Mouse (Mus musculus) liver, adult 10 weeks (tissue): Measurements from ENCODE around the gene Tuba1b. TPM values are rescaled to one million over a fixed set of nuclear protein-coding genes. Genes with fewer than 3 reads are reported as not detected.

Experiments
- polyA plus RNA-seq: library from polyadenylated mRNA; stranded (reverse); fragments of 350-450 nt; fragmentation: Illumina TruSeq; extraction: RNeasy Lipid Tissue Mini Kit (QIAGEN cat#74804); gene quantifications from one replicate; pipeline ENCODE4 v1.2.3, GENCODE M21; 2014; ENCODE audit warnings: low read depth, low replicate concordance

Tuba1b gene
- polyA plus RNA-seq: 10.7 TPM

GRCm38 (mm10) chr15:98934217-98934839 lies at the start of gene Tuba1b:
Gene Tuba1b (minus strand): TSS chr15:98934565.

GRCm38 (mm10) chr15:98953401-98954356 lies 19.3 kb upstream of the Tuba1b start, which contains the start of the genes Gm49450 and Tuba1a:
Gene Gm49450 (minus strand): TSS chr15:98953551.
Gene Tuba1a (minus strand): TSS chr15:98953703.

GRCm38 (mm10) chr15:98917538-98918498 lies 16.5 kb downstream of the Tuba1b start, which contains the start of gene Lmbr1l:
Gene Lmbr1l (minus strand): TSS chr15:98918231.

GRCm38 (mm10) chr15:98897928-98898800 lies 36.2 kb downstream of the Tuba1b start, which contains the start of gene Dhh:
Gene Dhh (minus strand): TSS chr15:98898540.

GRCm38 (mm10) chr15:98893940-98894745 lies 40.2 kb downstream of the Tuba1b start, which contains the start of gene Rhebl1:
Gene Rhebl1 (minus strand): TSS chr15:98894540.

Other genes starting within 250 kb of the Tuba1b start
- gene Ccdc65, start 226.4 kb downstream of the Tuba1b start, polyA plus RNA-seq: not detected
- gene Fkbp11, start 206.4 kb downstream of the Tuba1b start, polyA plus RNA-seq: 1.7 TPM
- 14.6 TPM for gene Arf3, start 171.4 kb downstream of the Tuba1b start, polyA plus RNA-seq
- gene Wnt10b, start 156.4 kb downstream of the Tuba1b start, polyA plus RNA-seq: not detected
- not detected for gene Wnt1, start 144.7 kb downstream of the Tuba1b start, polyA plus RNA-seq
- not detected for gene Ddn, start 125.1 kb downstream of the Tuba1b start, polyA plus RNA-seq
- gene Prkag1, start 103.0 kb downstream of the Tuba1b start, polyA plus RNA-seq: 28.5 TPM
- gene Kmt2d, start 63.4 kb downstream of the Tuba1b start, polyA plus RNA-seq: 2.6 TPM
- not detected for gene Rhebl1, start 40.0 kb downstream of the Tuba1b start, polyA plus RNA-seq
- gene Dhh, start 36.0 kb downstream of the Tuba1b start, polyA plus RNA-seq: not detected
- gene Lmbr1l, start 16.3 kb downstream of the Tuba1b start, polyA plus RNA-seq: 3.3 TPM
- gene Gm49450, start 19.0 kb upstream of the Tuba1b start, polyA plus RNA-seq: not detected
- gene Tuba1a, start 19.1 kb upstream of the Tuba1b start, polyA plus RNA-seq: 2.5 TPM
- 23.2 TPM for gene Tuba1c, start 95.3 kb upstream of the Tuba1b start, polyA plus RNA-seq
- not detected for gene Prph, start 120.6 kb upstream of the Tuba1b start, polyA plus RNA-seq
- not detected for gene Troap, start 140.0 kb upstream of the Tuba1b start, polyA plus RNA-seq
- not detected for gene C1ql4, start 153.3 kb upstream of the Tuba1b start, polyA plus RNA-seq
- gene Dnajc22, start 158.6 kb upstream of the Tuba1b start, polyA plus RNA-seq: 26.7 TPM
- 4.0 TPM for gene Spats2, start 191.4 kb upstream of the Tuba1b start, polyA plus RNA-seq